Mouse (Mus musculus) gastrocnemius, adult 2 months (tissue): ENCODE results near the gene Dmbt1. TPM values are rescaled to one million over a fixed set of nuclear protein-coding genes. Genes with fewer than 3 reads are reported as not detected.
A peak's percentile ranks its signal among the peaks of the same experiment; 100 is the strongest.

ENCODE experiments used
- DNase-seq: peaks from one replicate; pipeline ENCODE4 v3.0.0; 2022
- H3K27ac ChIP-seq: fragments of 200-600 bp; 2 replicates; pipeline ENCODE4 v1.8.1; 2022; ENCODE audit warnings: mild to moderate bottlenecking
- H3K4me3 ChIP-seq: fragments of 200-600 bp; 2 replicates; pipeline ENCODE4 v1.8.1; 2022; ENCODE audit warnings: mild to moderate bottlenecking, moderate library complexity
- CTCF ChIP-seq: fragments of 200-600 bp; IDR thresholded peaks from 2 replicates; pipeline ENCODE4 v1.8.1; 2022; ENCODE audit warnings: antibody characterized with exemption, mild to moderate bottlenecking, moderate library complexity
- intact Hi-C: fragments of 180-260 bp; cut with DNase I; formaldehyde crosslinking; loops from one replicate; pipeline ENCODE4 v1.15.1; 2025
- long read RNA-seq, 2 experiments: library from polyadenylated mRNA; stranded (forward); transcript quantifications; one replicate each; pipeline ENCODE4 v2.0.0; 2021
- total RNA-seq, 2 experiments: library from RNA; stranded (reverse); gene quantifications; 2 replicates each; pipeline ENCODE4 v1.2.3; 2021

Dmbt1 gene
- not detected for total RNA-seq
- long read RNA-seq, experiment 1, result 0 reads
- long read RNA-seq, experiment 2, result 0 reads

DNA sequence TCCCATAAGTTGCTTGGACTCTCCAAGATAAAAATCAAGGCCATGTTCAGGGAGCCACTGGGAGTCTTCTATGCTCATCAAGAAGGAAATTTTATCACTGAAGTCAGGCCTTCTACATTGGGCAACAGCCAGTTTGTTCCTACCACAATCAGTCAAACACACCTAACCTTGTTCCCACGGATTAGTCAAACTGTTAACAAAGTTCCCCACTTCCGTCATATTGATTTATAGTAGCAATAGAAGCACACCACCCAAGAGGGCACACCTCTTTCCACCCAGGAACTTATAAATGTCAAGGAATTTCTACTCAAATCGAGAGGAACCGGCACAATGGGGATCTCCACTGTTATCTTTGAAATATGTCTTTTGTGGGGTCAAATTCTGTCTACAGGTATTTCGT is at the start of gene Dmbt1:
Gene Dmbt1 (plus strand): TSS at position 299 of the 400 bp plus-strand sequence.
- intact Hi-C loops, result no loop called here
- no peak for DNase-seq
- no peak for TF ChIP-seq CTCF
- Histone ChIP-seq H3K27ac (no peak within 1 kb of the TSS), H3K4me3 (no peak within 1 kb of the TSS)

DNA sequence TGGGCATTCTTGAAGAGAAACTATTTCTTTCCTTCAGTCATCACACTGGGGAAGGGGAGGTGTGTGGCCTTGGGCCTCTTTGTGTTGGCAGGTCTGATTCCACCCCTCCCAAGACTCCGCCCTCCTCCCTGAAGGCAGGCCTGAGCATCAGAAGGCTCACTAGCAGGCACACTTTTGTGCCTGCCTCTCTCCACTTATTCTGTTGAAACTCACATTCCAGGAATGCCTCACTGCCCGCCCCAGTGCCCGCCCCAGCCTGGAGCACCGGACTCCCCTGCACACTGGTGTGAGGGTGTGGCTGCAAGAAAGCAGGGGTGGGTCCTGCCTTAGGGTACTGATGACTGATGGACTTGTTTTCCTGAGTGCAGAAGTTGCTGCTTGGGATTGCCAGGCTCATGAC is 49.5 kb upstream of the Dmbt1 start:
- no peak overlapping the region for H3K27ac ChIP-seq
- H3K4me3 ChIP-seq, result no peak overlapping the region
- TF ChIP-seq CTCF, result no peak
- intact Hi-C loops, result loop anchor here (5.0 kb wide), 1 partner anchor 115 kb away; the partner anchor contains the start of gene Plekha1
- DNase-seq, result no peak

DNA sequence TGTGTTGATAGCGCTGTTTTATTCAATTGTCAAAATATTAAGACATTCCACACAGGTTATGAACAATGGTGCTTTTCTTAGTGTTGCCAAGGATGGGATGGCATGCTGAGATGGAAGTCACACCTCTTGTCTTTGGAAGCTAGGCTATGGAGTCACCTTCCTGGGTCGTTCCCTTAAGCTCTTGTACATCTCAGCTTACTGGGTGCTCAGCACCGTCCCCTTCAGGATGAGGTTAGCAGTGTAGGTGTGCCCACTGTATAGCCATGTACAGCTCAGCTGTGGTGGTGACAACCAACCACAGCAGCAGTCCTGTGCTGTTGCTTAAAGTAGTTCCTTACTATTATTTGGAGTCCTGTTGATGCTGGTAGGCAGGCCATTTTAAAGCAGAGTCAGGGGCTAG is 49.0 kb upstream of the Dmbt1 start:
- intact Hi-C loops, result loop anchor here (5.0 kb wide), 1 partner anchor 116 kb away; the partner anchor contains the start of gene Plekha1
- no peak for DNase-seq
- no peak overlapping the region for H3K4me3 ChIP-seq
- no peak for TF ChIP-seq CTCF
- no peak overlapping the region for H3K27ac ChIP-seq

DNA sequence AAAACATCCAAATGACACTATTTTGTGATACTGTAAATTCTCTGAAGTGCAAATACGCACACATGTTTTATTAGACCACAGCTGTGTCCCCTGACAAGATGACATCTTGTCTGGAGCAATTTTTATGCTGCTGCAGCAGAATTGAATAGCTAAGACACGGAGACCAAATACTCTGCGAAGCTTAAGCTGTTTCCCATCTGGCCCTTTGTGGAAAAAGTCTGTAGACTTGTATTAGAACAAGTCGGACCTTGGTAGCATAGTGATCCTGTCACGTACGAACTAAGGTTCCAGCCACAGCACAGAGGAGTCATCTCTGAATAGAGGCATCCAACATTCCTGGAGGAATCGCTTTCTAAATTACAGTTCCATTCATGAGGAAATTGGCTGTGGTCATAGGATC is 47.6 kb upstream of the Dmbt1 start:
- no peak for DNase-seq

DNA sequence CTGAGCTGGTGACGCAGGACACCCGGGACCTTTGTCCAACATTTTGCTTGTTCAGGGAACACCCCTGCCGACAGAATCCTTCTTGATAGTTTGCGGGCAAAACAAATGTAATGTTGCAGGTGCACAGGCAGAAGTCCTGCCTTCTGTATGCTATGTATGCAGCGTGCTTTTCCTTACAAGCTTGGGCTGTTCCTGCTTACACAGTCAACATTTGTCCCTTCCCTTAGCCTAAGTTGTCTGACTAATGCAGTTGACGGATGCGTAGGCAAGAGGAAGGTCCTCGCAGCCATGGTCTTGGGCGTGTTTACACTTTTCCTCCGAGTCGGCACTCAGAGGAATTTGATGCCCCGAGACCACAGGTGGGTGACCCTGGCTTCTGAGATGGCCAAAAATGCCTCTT is 46.7 kb upstream of the Dmbt1 start:
- TF ChIP-seq CTCF, result no peak
- Histone ChIP-seq H3K27ac (no peak overlapping the region), H3K4me3 (no peak overlapping the region)
- intact Hi-C loops, result no loop called here
- DNase-seq, result no peak

More for the DNA sequence above, 47.6 kb upstream of the Dmbt1 start:
- no peak for TF ChIP-seq CTCF
- Histone ChIP-seq H3K27ac (no peak overlapping the region), H3K4me3 (no peak overlapping the region)
- intact Hi-C loops, result loop anchor here (5.0 kb wide), 1 partner anchor 117 kb away; the partner anchor contains the start of gene Plekha1

DNA sequence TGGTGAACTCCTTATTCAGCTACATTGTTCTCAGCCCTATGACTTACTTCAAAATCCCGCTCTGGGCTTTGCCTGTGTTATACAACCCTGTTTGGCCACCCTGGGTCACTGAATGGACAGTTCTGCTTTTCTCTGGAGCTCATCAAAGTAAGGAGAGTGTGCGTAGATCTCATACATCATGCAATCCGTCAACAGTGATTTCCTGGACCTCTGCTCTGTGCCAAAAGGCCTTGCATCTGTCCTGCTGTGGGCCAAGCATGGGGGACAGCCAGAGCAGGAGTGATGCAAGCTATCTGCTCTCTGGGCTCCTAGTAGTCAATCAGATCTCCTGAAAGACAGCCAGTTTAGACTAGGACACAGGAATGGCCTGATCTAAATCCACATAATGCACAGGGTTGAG is 46.1 kb upstream of the Dmbt1 start:
- Histone ChIP-seq H3K4me3 (no peak overlapping the region), H3K27ac (no peak overlapping the region)
- TF ChIP-seq CTCF, result no peak
- intact Hi-C loops, result no loop called here
- DNase-seq, result no peak

DNA sequence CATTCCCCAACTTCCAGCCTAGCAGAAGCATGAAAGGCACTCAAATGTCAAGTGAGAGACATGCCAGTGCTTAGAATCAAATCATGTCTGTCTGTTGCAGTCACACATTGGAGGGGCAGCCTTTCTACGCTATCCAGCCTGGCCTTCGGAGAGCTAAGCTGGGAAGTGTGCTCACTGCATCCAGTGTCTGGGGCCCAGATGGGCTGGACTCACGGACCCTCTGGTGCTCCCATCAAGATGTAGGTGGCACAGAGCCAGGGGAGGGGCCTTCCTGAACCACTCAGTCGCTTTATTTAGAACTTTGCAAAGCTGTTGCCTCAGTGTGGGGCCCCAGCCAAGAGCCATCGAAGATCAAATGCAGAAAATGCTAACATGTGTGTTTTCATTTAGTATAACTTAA is 43.7 kb upstream of the Dmbt1 start:
- no peak for DNase-seq
- no peak for TF ChIP-seq CTCF
- intact Hi-C loops, result no loop called here
- Histone ChIP-seq H3K27ac (no peak overlapping the region), H3K4me3 (no peak overlapping the region)

DNA sequence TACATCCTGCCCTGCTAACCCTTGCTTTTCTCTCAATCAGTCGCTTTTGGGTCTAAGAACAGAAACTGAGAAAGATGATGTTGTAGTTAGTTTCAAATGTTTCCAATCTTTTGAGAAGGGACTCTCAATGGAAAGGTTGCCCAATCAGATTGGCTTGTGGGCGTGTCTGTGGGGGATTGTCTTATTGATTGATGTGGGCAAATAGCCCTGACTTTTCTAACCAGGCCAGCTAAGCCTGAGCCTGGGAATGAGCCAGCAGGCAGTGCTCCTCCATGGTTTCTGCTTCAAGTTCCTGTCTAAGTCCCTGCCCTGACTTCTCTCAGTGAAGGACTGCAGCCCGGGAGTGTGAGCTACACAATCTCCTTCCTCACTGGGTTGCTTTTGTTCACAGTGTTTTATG is 42.5 kb upstream of the Dmbt1 start:
- Histone ChIP-seq H3K4me3 (no peak overlapping the region), H3K27ac (no peak overlapping the region)
- intact Hi-C loops, result no loop called here
- TF ChIP-seq CTCF, result no peak
- no peak for DNase-seq

DNA sequence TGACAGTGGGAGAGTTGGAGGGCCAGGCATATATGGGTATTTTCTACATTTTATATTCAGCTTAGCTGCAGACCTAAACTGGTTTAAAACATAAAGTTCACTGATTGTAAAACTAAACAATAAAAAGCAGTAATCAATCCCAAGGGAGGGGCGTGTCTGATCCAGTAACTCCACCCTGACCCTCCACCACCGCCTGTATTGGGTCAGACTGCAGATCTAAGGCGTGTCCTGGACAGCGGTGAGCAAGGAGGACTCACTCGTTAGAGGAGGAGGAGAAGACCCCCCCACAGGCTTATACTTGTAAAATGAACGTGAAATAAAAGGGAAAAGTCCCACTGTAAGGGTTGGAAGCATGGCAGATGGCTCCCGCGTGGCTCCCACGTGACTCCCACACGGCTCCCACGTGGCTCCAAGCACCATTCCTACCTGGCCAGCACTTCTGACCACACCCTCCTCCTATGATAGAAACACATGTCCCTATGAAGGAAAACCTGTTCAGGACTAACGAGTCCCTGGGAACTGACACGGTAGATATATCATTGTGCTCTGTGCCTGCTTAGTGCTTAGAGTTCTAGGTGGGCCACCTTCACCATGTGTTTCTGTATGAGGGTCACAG is 40.6 kb upstream of the Dmbt1 start:
- Histone ChIP-seq H3K4me3 (no peak overlapping the region), H3K27ac (no peak overlapping the region)
- DNase-seq, result no peak
- intact Hi-C loops, result no loop called here
- TF ChIP-seq CTCF, result no peak

DNA sequence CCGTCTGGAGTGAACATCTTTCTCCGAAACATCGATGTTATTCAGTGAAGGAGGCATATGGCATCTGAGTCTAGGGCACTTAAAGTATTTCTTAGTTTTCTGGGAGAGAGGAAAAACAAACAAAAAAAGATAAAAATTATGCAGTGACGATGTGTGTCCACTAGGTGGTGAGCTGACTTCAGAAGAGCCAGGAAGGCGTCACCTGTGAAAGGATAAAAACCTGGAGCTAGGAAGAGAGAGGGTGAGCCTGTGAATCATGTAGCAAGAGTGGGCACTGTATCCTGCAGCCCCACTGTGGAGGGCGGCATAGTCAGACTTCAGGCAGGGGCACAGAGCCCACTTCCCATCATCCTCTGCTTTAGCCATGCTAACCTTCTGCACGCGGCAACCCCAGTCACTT is 37.9 kb upstream of the Dmbt1 start:
- Histone ChIP-seq H3K27ac (no peak overlapping the region), H3K4me3 (no peak overlapping the region)
- TF ChIP-seq CTCF, result peak; percentile 76
- no peak for DNase-seq
- intact Hi-C loops, result no loop called here

DNA sequence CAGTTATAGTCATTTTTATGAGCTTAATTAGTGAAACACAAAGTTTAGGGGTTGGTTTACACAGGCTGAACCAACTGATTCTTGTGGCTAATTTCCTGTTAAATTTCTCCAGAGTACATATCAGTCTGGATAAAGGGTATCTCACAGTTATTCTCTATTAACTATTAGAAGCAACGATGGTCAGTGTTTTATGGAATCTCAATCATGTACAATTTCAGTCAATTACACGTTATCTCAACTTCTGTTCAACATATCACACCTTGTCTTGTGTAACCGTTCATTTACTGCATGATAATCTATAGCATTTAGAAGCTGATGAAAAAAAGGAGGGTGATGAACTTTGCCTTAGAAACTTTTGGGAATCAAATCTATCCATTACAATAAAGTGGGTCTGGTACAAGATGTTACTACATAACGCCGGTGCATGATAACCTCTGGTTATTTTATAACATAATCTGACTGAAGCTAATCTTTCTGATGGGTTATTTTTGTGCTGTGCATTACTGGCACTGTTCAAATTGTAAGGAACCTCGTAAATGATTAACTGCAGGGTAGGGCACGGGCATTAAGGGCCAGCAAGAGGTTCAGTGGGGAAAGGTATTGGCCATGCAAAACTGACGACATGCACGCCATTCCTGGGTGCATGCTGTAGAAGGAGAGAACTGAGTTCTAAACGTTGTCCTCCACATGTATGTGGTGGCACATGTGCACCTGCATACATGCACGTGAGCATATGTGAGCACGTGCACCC is 29.7 kb upstream of the Dmbt1 start:
- no peak for TF ChIP-seq CTCF
- no peak for DNase-seq
- intact Hi-C loops, result no loop called here
- Histone ChIP-seq H3K27ac (no peak overlapping the region), H3K4me3 (no peak overlapping the region)

DNA sequence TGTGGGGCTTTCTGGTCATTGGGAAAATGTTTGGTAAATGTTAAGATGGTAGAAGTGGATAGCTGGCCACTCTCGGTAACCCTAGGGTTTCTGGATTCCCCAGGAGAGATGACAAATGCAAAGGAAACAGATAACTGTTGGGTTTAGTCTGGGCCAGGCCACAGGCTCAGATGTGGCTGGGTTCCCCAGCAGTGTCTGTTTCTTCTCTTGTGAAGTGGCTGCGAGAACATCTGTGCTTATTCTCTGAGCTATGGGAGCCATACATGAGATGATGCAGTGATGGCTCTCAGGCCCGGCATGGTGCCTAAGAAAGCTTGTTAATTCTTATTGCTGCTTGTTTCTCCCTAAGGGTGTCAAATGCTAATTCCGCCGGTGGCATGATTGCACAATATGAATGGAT is 27.8 kb upstream of the Dmbt1 start:
- intact Hi-C loops, result no loop called here

DNA sequence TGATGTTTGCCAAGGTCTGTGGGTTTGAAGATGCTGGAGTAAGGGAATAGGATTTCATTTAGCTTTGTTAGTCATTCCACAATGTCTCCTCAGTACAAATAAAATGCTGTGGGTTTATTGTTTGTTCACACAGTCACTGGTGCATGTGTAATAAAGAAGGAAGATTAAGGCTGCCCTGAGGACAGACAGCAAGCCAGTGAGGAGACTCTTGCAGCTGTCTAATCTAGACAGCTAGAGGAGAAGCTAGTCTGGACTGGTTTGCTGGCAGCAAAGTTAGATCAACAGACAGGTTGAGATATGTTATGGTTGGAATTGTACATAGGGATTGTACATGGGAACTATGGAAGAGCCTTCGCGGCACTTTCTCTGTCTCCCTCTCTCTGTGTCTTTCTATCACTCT is 24.6 kb upstream of the Dmbt1 start:
- H3K27ac ChIP-seq, result no peak overlapping the region
- H3K4me3 ChIP-seq, result no peak overlapping the region
- DNase-seq, result no peak
- TF ChIP-seq CTCF, result no peak
- intact Hi-C loops, result no loop called here

More for the DNA sequence above, 27.8 kb upstream of the Dmbt1 start:
- no peak overlapping the region for H3K27ac ChIP-seq
- TF ChIP-seq CTCF, result no peak
- DNase-seq, result no peak
- no peak overlapping the region for H3K4me3 ChIP-seq

DNA sequence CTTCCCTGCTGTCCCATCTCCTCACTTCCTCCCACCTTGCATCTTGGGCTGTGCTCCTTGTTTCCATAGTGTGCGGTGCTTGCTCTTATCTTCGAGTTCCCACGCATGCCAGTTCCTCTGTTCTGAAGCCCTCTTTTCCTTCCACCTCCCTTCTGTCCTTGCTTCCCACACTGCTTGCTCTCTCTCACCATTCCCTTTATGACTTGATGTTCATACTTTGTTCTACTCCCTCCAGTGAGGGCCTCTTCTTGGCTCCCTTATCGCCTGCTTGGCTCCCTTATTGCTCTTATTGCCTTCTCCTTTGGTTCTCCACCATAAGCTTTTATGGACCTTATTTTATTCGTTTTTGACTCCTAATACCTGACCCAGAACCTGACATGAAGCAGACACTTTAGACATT is 22.7 kb upstream of the Dmbt1 start:
- TF ChIP-seq CTCF, result no peak
- intact Hi-C loops, result no loop called here
- Histone ChIP-seq H3K27ac (no peak overlapping the region), H3K4me3 (no peak overlapping the region)
- no peak for DNase-seq
